Mouse (Mus musculus) midbrain, embryonic 11.5 days (tissue): ENCODE data around the gene Acsl5. TPM values are rescaled to one million over a fixed set of nuclear protein-coding genes. Genes with fewer than 3 reads are reported as not detected.

Experiments
- ATAC-seq: fragments of 200-750 bp; cut with Nextera tagmentation; 2 replicates; pipeline ENCODE4 v1.8.0; 2017; ENCODE audit warnings: moderate TSS enrichment, moderate library complexity; ENCODE audit not compliant: low FRiP score
- DNase-seq: peaks from one replicate; pipeline ENCODE4 v3.0.0; 2015; ENCODE audit warnings: low spot score; ENCODE audit errors: missing footprints
- H3K27ac ChIP-seq: fragments of 300-500 bp; sonication (generic); 2 replicates; pipeline ENCODE4 v1.5.1; 2014; ENCODE audit warnings: low read depth, low read length
- H3K27me3 ChIP-seq: fragments of 300-500 bp; sonication (generic); 2 replicates; pipeline ENCODE4 v1.6.1; 2014; ENCODE audit warnings: mild to moderate bottlenecking, low read length, moderate library complexity, mixed read lengths; ENCODE audit not compliant: control insufficient read depth, insufficient read depth
- H3K36me3 ChIP-seq: fragments of 300-500 bp; sonication (generic); 2 replicates; pipeline ENCODE4 v1.6.1; 2014; ENCODE audit warnings: mild to moderate bottlenecking, low read length, moderate library complexity, mixed read lengths; ENCODE audit not compliant: control insufficient read depth, insufficient read depth
- H3K4me1 ChIP-seq: fragments of 300-500 bp; sonication (generic); 2 replicates; pipeline ENCODE4 v1.6.1; 2014; ENCODE audit warnings: low read length; ENCODE audit not compliant: control insufficient read depth, insufficient read depth
- H3K4me2 ChIP-seq: fragments of 300-500 bp; sonication (generic); 2 replicates; pipeline ENCODE4 v1.6.1; 2014; ENCODE audit warnings: mild to moderate bottlenecking, moderate library complexity
- H3K4me3 ChIP-seq: fragments of 300-500 bp; sonication (generic); 2 replicates; pipeline ENCODE4 v1.5.1; 2014; ENCODE audit warnings: low read depth, low read length
- H3K9ac ChIP-seq: fragments of 300-500 bp; sonication (generic); 2 replicates; pipeline ENCODE4 v1.6.1; 2014; ENCODE audit warnings: low read length
- H3K9me3 ChIP-seq: fragments of 300-500 bp; sonication (generic); 2 replicates; pipeline ENCODE4 v1.6.1; 2016; ENCODE audit warnings: low read length; ENCODE audit not compliant: control insufficient read depth
- WGBS: fragments of 180-500 bp; shearing (Covaris S2); extraction: QIAGEN DNeasy Blood & Tissue Kit; methylation state at CpG from one replicate; pipeline ENCODE4 v1.1.7; 2014; 5-methylcytosine and 5-hydroxymethylcytosine counted together
- polyA plus RNA-seq: library from polyadenylated mRNA; unstranded; fragments of >200 nt; fragmentation: Nextera tagmentation; extraction: Ambion mirVana; gene quantifications from 2 replicates; pipeline ENCODE4 v1.2.1, GENCODE M21; 2014

Acsl5 gene
- polyA plus RNA-seq, 1 experiment from 2014 or later = 17.3 TPM

GRCm38 (mm10) chr19:55250451-55250850 lies 1.3 kb upstream of the Acsl5 start:
- H3K36me3 ChIP-seq = no peaks in the 10 kb centered on the region
- H3K4me2 ChIP-seq = no peak overlapping the region
- no peak overlapping the region for H3K4me3 ChIP-seq
- H3K27me3 ChIP-seq = no peaks in the 10 kb centered on the region; the same call in 1 of the 2 replicates
- DNase-seq (no peak), ATAC-seq (no peak)
- peaks cover 12% of the 10 kb centered on the region for H3K4me1 ChIP-seq
- 87% methylated on average over 5 of the region's 5 CpGs for WGBS
- H3K9me3 ChIP-seq = no peaks in the 10 kb centered on the region
- no peak overlapping the region for H3K9ac ChIP-seq
- H3K27ac ChIP-seq = no peak overlapping the region

GRCm38 (mm10) chr19:55253239-55253569 lies 1.5 kb downstream of the Acsl5 start:
- no peaks in the 10 kb centered on the region; the same call in 1 of the 2 replicates for H3K27me3 ChIP-seq
- peak overlapping the region; percentile 96 for H3K4me2 ChIP-seq
- H3K9ac ChIP-seq = peak overlapping the region; percentile 64
- H3K4me3 ChIP-seq = peak overlapping the region; percentile 52
- H3K9me3 ChIP-seq = no peaks in the 10 kb centered on the region
- ATAC-seq (peak; percentile 31), DNase-seq (no peak)
- no peaks in the 10 kb centered on the region for H3K36me3 ChIP-seq
- peaks cover 12% of the 10 kb centered on the region for H3K4me1 ChIP-seq
- 5% methylated on average over 9 of the region's 9 CpGs for WGBS
- H3K27ac ChIP-seq = no peak overlapping the region

- Histone ChIP-seq H3K27me3 (no peaks in the 10 kb centered on the region; the same call in 1 of the 2 replicates), H3K9me3 (no peaks in the 10 kb centered on the region), H3K4me1 (peaks cover 12% of the 10 kb centered on the region), H3K27ac (peak overlapping the region; percentile 9; the same call in 1 of the 2 replicates), H3K4me2 (peak overlapping the region; percentile 96), H3K9ac (peak overlapping the region; percentile 64), H3K4me3 (peak overlapping the region; percentile 52), H3K36me3 (no peaks in the 10 kb centered on the region)
- WGBS = under 1% methylated on average over 32 of the region's 32 CpGs
- peak; percentile 84 for ATAC-seq
- DNase-seq = peak; percentile 95
Measured at GRCm38 (mm10) chr19:55253570-55254441, 2.1 kb downstream of the Acsl5 start.

GRCm38 (mm10) chr19:55254513-55255016 lies 2.8 kb downstream of the Acsl5 start:
- peak overlapping the region; percentile 52 for H3K4me3 ChIP-seq
- WGBS = 6% methylated on average over 5 of the region's 5 CpGs
- peaks cover 12% of the 10 kb centered on the region for H3K4me1 ChIP-seq
- H3K9me3 ChIP-seq = no peaks in the 10 kb centered on the region
- peak; percentile 93 for DNase-seq
- no peaks in the 10 kb centered on the region; the same call in 1 of the 2 replicates for H3K27me3 ChIP-seq
- peak; percentile 25; the same call in 1 of the 2 replicates for ATAC-seq
- peak overlapping the region; percentile 64 for H3K9ac ChIP-seq
- H3K27ac ChIP-seq = no peak overlapping the region; the same call in 1 of the 2 replicates
- H3K36me3 ChIP-seq = no peaks in the 10 kb centered on the region
- H3K4me2 ChIP-seq = peak overlapping the region; percentile 96

- Histone ChIP-seq H3K9ac (no peak overlapping the region), H3K4me3 (no peak overlapping the region), H3K4me2 (no peak overlapping the region), H3K4me1 (peaks cover 12% of the 10 kb centered on the region), H3K9me3 (no peaks in the 10 kb centered on the region), H3K27ac (no peak overlapping the region), H3K27me3 (no peaks in the 10 kb centered on the region; the same call in 1 of the 2 replicates), H3K36me3 (no peaks in the 10 kb centered on the region)
- ATAC-seq = no peak
- WGBS = 82% methylated on average over 9 of the region's 9 CpGs
- no peak for DNase-seq
Measured at GRCm38 (mm10) chr19:55256156-55256555, 4.4 kb downstream of the Acsl5 start.

- Histone ChIP-seq H3K4me2 (no peak overlapping the region), H3K9me3 (no peaks in the 10 kb centered on the region), H3K27ac (no peak overlapping the region), H3K4me3 (no peak overlapping the region), H3K9ac (no peak overlapping the region), H3K4me1 (peaks cover 12% of the 10 kb centered on the region), H3K27me3 (no peaks in the 10 kb centered on the region), H3K36me3 (no peaks in the 10 kb centered on the region)
- no peak for DNase-seq
- ATAC-seq = no peak
- 94% methylated on average over 5 of the region's 5 CpGs for WGBS
Measured at GRCm38 (mm10) chr19:55257656-55258375, 6.1 kb downstream of the Acsl5 start.

- H3K27me3 ChIP-seq = no peaks in the 10 kb centered on the region
- DNase-seq (no peak), ATAC-seq (no peak)
- H3K36me3 ChIP-seq = no peaks in the 10 kb centered on the region
- H3K27ac ChIP-seq = no peak overlapping the region
- no peak overlapping the region for H3K4me3 ChIP-seq
- no peak overlapping the region for H3K9ac ChIP-seq
- no peaks in the 10 kb centered on the region for H3K9me3 ChIP-seq
- peaks cover 8% of the 10 kb centered on the region for H3K4me1 ChIP-seq
- no peak overlapping the region for H3K4me2 ChIP-seq
- 88% methylated on average over 5 of the region's 5 CpGs for WGBS
Measured at GRCm38 (mm10) chr19:55258514-55258913, 6.8 kb downstream of the Acsl5 start.

GRCm38 (mm10) chr19:55260389-55261184 lies 8.8 kb downstream of the Acsl5 start:
- DNase-seq (no peak), ATAC-seq (no peak)
- no peak overlapping the region for H3K9ac ChIP-seq
- H3K27ac ChIP-seq = no peak overlapping the region
- no peaks in the 10 kb centered on the region for H3K36me3 ChIP-seq
- H3K4me2 ChIP-seq = no peak overlapping the region
- H3K4me1 ChIP-seq = no peaks in the 10 kb centered on the region
- no peaks in the 10 kb centered on the region for H3K9me3 ChIP-seq
- H3K4me3 ChIP-seq = no peak overlapping the region
- WGBS = 78% methylated on average over 12 of the region's 12 CpGs
- H3K27me3 ChIP-seq = no peaks in the 10 kb centered on the region
